Mouse (Mus musculus): Measurements from ENCODE around the gene Vwa3b. TPM values are rescaled to one million over a fixed set of nuclear protein-coding genes. Genes with fewer than 3 reads are reported as not detected.
A peak's percentile ranks its signal among the peaks of the same experiment; 100 is the strongest.

The Vwa3b gene
- total RNA-seq, 1 experiment = 17.5 TPM

DNA sequence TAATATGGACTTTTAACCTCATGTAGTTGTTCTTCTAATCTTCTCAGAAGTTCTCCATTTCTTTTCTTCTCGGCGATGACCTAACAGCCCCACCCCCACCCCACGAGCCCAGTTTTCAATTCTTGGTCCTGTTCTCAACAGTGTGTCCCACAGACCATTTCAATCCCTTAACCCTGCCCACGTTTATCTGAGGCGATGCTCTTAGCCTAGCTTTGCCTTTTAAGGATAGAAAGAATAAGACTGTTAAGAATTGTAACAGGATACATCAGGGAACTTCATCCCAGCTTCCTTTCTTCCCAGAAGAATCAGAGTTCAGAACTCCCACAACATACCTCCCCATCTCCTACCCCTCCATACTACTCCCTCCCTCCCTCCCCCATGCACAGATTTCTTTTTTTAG lies 3.5 kb downstream of the Vwa3b start:
- Histone ChIP-seq H3K9me3 (ENCODE audit: control insufficient read depth, insufficient read depth, low read depth, low read length) (no peaks in the 10 kb centered on the region), H3K4me3 (ENCODE audit: insufficient read depth in 1 of 2, low read depth in 1 of 2, low read length in 2 of 2, poor library complexity in 1 of 2, severe bottlenecking in 1 of 2) (no peak overlapping the region), H3K4me1 (ENCODE audit: control insufficient read depth in 2 of 2, insufficient read depth in 2 of 2, low read length in 2 of 2, poor library complexity in 1 of 2) (peaks cover 3 to 7% of the 10 kb centered on the region in 2 experiments; a peak in 2 of 4 replicates), H3K36me3 (ENCODE audit: control insufficient read depth, insufficient read depth, low read length, poor library complexity, severe bottlenecking) (no peaks in the 10 kb centered on the region), H3K27ac (ENCODE audit: insufficient read depth, low read depth, low read length, poor library complexity, severe bottlenecking) (no peak overlapping the region), H3K9ac (ENCODE audit: insufficient read depth, low read depth, low read length, poor library complexity, severe bottlenecking) (no peak overlapping the region)
- TF ChIP-seq ZNF384 (IDR thresholded peaks at IDR 0.05; ENCODE audit: low read depth, low read length) (no peak), MAFK (IDR thresholded peaks at IDR 0.05; ENCODE audit: insufficient read depth, low read depth, low read length) (no peak), CHD2 (IDR thresholded peaks at IDR 0.05; ENCODE audit: low read depth, low read length) (no peak), ZC3H11A (IDR thresholded peaks at IDR 0.05; ENCODE audit: borderline replicate concordance, low read depth, low read length) (no peak), HCFC1 (IDR thresholded peaks at IDR 0.05; ENCODE audit: borderline replicate concordance, insufficient read depth, low read length) (no peak)
- no peak for DNase-seq (ENCODE audit: low read depth, low spot score)
- in situ Hi-C loops (cut with MboI; ENCODE audit: low sequenced_read_pairs in 2 of 2, unreplicated experiment in 2 of 2) = no loop called here

DNA sequence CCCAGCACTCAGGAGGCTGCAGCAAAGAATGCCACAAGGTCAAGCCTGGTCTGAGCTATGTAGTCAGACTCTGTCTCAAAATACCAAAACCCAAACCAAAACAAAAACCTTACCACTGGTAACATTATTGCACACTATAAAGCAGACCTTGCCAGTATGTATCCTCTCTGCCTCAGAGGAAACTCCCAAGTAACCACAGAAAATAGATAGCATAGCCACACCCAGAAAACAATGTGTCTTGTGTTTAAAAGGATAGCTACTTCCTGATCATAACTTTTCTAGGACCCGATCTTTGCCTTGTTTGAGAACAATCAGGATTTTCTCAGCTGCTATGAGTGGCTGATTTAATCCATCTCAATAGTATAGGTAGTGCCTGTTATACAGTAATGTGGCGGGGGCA lies 4.3 kb downstream of the Vwa3b start:
- Histone ChIP-seq H3K9ac (ENCODE audit: insufficient read depth, low read depth, low read length, poor library complexity, severe bottlenecking) (no peak overlapping the region), H3K9me3 (ENCODE audit: control insufficient read depth, insufficient read depth, low read depth, low read length) (no peaks in the 10 kb centered on the region), H3K27ac (ENCODE audit: insufficient read depth, low read depth, low read length, poor library complexity, severe bottlenecking) (no peak overlapping the region), H3K4me3 (ENCODE audit: insufficient read depth in 1 of 2, low read depth in 1 of 2, low read length in 2 of 2, poor library complexity in 1 of 2, severe bottlenecking in 1 of 2) (no peak overlapping the region), H3K36me3 (ENCODE audit: control insufficient read depth, insufficient read depth, low read length, poor library complexity, severe bottlenecking) (no peaks in the 10 kb centered on the region), H3K4me1 (ENCODE audit: control insufficient read depth in 2 of 2, insufficient read depth in 2 of 2, low read length in 2 of 2, poor library complexity in 1 of 2) (peaks cover 3 to 7% of the 10 kb centered on the region in 2 experiments; a peak in 2 of 4 replicates)
- in situ Hi-C loops (cut with MboI; ENCODE audit: low sequenced_read_pairs in 2 of 2, unreplicated experiment in 2 of 2) = no loop called here
- no peak for DNase-seq (ENCODE audit: low read depth, low spot score)
- TF ChIP-seq CHD2 (IDR thresholded peaks at IDR 0.05; ENCODE audit: low read depth, low read length) = no peak
- TF ChIP-seq MAFK (IDR thresholded peaks at IDR 0.05; ENCODE audit: insufficient read depth, low read depth, low read length) = no peak
- TF ChIP-seq ZNF384 (IDR thresholded peaks at IDR 0.05; ENCODE audit: low read depth, low read length) = no peak
- TF ChIP-seq HCFC1 (IDR thresholded peaks at IDR 0.05; ENCODE audit: borderline replicate concordance, insufficient read depth, low read length) = no peak
- no peak for TF ChIP-seq ZC3H11A (IDR thresholded peaks at IDR 0.05; ENCODE audit: borderline replicate concordance, low read depth, low read length)

DNA sequence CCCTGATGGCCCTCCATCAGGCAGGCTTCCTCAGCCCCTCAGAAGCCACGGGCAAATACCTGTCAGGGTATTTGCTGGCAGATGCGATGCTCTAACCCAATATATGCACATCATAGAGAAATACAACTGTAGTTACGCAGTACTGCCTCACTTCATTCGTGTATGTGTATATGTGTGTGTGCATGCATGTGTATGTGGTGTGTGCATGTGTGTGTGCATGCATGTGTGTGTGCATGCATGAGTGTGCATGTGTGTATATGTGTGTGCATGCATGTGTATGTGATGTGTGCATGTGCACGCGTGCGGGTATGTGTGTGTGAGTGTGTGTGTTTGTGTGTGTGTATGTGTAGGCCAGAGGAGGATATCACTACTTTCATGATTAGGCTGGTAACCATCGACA lies 9.5 kb downstream of the Vwa3b start:
- Histone ChIP-seq H3K4me3 (ENCODE audit: insufficient read depth in 1 of 2, low read depth in 1 of 2, low read length in 2 of 2, poor library complexity in 1 of 2, severe bottlenecking in 1 of 2) (no peak overlapping the region), H3K36me3 (ENCODE audit: control insufficient read depth, insufficient read depth, low read length, poor library complexity, severe bottlenecking) (no peaks in the 10 kb centered on the region), H3K4me1 (ENCODE audit: control insufficient read depth in 2 of 2, insufficient read depth in 2 of 2, low read length in 2 of 2, poor library complexity in 1 of 2) (peaks cover 0 to 2% of the 10 kb centered on the region in 2 experiments; a peak in 1 of 4 replicates), H3K9ac (ENCODE audit: insufficient read depth, low read depth, low read length, poor library complexity, severe bottlenecking) (no peak overlapping the region), H3K27ac (ENCODE audit: insufficient read depth, low read depth, low read length, poor library complexity, severe bottlenecking) (no peak overlapping the region), H3K9me3 (ENCODE audit: control insufficient read depth, insufficient read depth, low read depth, low read length) (no peaks in the 10 kb centered on the region)
- in situ Hi-C loops (cut with MboI; ENCODE audit: low sequenced_read_pairs in 2 of 2, unreplicated experiment in 2 of 2) = no loop called here
- DNase-seq (ENCODE audit: low read depth, low spot score) = no peak
- TF ChIP-seq MAFK (IDR thresholded peaks at IDR 0.05; ENCODE audit: insufficient read depth, low read depth, low read length) (no peak), HCFC1 (IDR thresholded peaks at IDR 0.05; ENCODE audit: borderline replicate concordance, insufficient read depth, low read length) (no peak), CHD2 (IDR thresholded peaks at IDR 0.05; ENCODE audit: low read depth, low read length) (no peak), ZNF384 (IDR thresholded peaks at IDR 0.05; ENCODE audit: low read depth, low read length) (no peak)

DNA sequence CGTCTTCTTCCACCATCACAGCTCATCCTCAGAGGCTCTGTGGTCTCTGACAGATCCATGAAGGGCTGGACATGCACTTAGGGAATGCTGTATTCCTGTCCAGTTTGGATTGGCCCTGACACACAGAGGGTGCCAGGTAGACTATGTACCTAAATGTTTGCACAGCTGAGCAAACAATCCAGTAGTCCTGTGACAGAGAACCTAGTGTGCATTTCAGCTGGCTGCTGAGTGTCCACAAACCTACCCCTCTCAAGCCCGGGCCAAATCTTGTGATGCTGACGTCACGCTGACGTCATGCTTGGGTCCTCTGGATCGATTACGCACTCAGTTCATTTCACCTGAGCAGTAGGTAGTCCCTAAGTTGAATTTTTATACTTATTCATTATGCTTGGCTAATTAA lies 14.7 kb downstream of the Vwa3b start:
- Histone ChIP-seq H3K4me1 (ENCODE audit: control insufficient read depth in 2 of 2, insufficient read depth in 2 of 2, low read length in 2 of 2, poor library complexity in 1 of 2) (peaks cover 0 to 8% of the 10 kb centered on the region in 2 experiments; a peak in 1 of 4 replicates), H3K4me3 (ENCODE audit: insufficient read depth in 1 of 2, low read depth in 1 of 2, low read length in 2 of 2, poor library complexity in 1 of 2, severe bottlenecking in 1 of 2) (no peak overlapping the region), H3K9me3 (ENCODE audit: control insufficient read depth, insufficient read depth, low read depth, low read length) (no peaks in the 10 kb centered on the region), H3K27ac (ENCODE audit: insufficient read depth, low read depth, low read length, poor library complexity, severe bottlenecking) (no peak overlapping the region), H3K9ac (ENCODE audit: insufficient read depth, low read depth, low read length, poor library complexity, severe bottlenecking) (no peak overlapping the region), H3K36me3 (ENCODE audit: control insufficient read depth, insufficient read depth, low read length, poor library complexity, severe bottlenecking) (no peaks in the 10 kb centered on the region)
- no peak for DNase-seq (ENCODE audit: low read depth, low spot score)
- TF ChIP-seq ZNF384 (IDR thresholded peaks at IDR 0.05; ENCODE audit: low read depth, low read length) (no peak), ZC3H11A (IDR thresholded peaks at IDR 0.05; ENCODE audit: borderline replicate concordance, low read depth, low read length) (no peak), MAFK (IDR thresholded peaks at IDR 0.05; ENCODE audit: insufficient read depth, low read depth, low read length) (no peak), CHD2 (IDR thresholded peaks at IDR 0.05; ENCODE audit: low read depth, low read length) (no peak), HCFC1 (IDR thresholded peaks at IDR 0.05; ENCODE audit: borderline replicate concordance, insufficient read depth, low read length) (no peak)
- in situ Hi-C loops (cut with MboI; ENCODE audit: low sequenced_read_pairs in 2 of 2, unreplicated experiment in 2 of 2) = no loop called here

DNA sequence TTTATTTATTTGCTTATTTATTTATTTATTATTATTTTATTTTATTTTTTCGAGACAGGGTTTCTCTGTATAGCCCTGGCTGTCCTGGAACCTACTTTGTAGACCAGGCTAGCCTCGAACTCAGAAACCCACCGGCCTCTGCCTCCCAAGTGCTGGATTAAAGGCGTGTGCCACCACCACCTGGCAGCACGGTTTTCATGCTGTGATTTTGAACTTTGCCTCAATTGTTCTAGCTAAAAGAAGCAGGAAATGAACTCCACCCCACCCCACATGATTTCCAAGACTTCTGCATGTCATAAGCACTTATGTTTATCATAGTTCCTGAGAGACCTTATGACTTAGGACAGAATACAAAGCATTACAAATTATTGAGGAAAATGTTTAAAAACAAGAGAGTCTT lies 15.5 kb downstream of the Vwa3b start:
- no peak for TF ChIP-seq ZNF384 (IDR thresholded peaks at IDR 0.05; ENCODE audit: low read depth, low read length)
- no peak for TF ChIP-seq CHD2 (IDR thresholded peaks at IDR 0.05; ENCODE audit: low read depth, low read length)
- TF ChIP-seq MAFK (IDR thresholded peaks at IDR 0.05; ENCODE audit: insufficient read depth, low read depth, low read length) = no peak
- no peak for TF ChIP-seq HCFC1 (IDR thresholded peaks at IDR 0.05; ENCODE audit: borderline replicate concordance, insufficient read depth, low read length)
- no peaks in the 10 kb centered on the region for H3K36me3 ChIP-seq (ENCODE audit: control insufficient read depth, insufficient read depth, low read length, poor library complexity, severe bottlenecking)
- peak overlapping the region; percentile 29; the same call in 1 of the 2 replicates for H3K27ac ChIP-seq (ENCODE audit: insufficient read depth, low read depth, low read length, poor library complexity, severe bottlenecking)
- no peak overlapping the region for H3K9ac ChIP-seq (ENCODE audit: insufficient read depth, low read depth, low read length, poor library complexity, severe bottlenecking)
- H3K4me3 ChIP-seq (ENCODE audit: insufficient read depth in 1 of 2, low read depth in 1 of 2, low read length in 2 of 2, poor library complexity in 1 of 2, severe bottlenecking in 1 of 2) = no peak overlapping the region; a peak in 1 of 4 replicates
- H3K9me3 ChIP-seq (ENCODE audit: control insufficient read depth, insufficient read depth, low read depth, low read length) = no peaks in the 10 kb centered on the region
- in situ Hi-C loops (cut with MboI; ENCODE audit: low sequenced_read_pairs in 2 of 2, unreplicated experiment in 2 of 2) = no loop called here
- H3K4me1 ChIP-seq (ENCODE audit: control insufficient read depth in 2 of 2, insufficient read depth in 2 of 2, low read length in 2 of 2, poor library complexity in 1 of 2) = peaks cover 0 to 8% of the 10 kb centered on the region in 2 experiments; a peak in 1 of 4 replicates
- no peak for DNase-seq (ENCODE audit: low read depth, low spot score)

Data from ES-E14 (cell line).